In genomic region chr1:43902855-43903254, GRCm38 (mm10) we compare ENCODE assay signal across 8 mouse cellular contexts. TPM values are rescaled to one million over a fixed set of nuclear protein-coding genes. Genes with fewer than 3 reads are reported as not detected.
DNase-seq lines count a peak whose midpoint lies in the region; ATAC-seq and TF ChIP-seq lines count a peak whose summit lies in the region.

No protein-coding gene starts in this region.

- H3K4me1 ChIP-seq in liver, adult 2 months (ENCODE audit: control insufficient read depth, insufficient read depth, low read length): no peaks in the 10 kb centered on the region
- no peaks in the 10 kb centered on the region for H3K4me1 ChIP-seq in liver, embryonic 12.5 days
- H3K4me1 ChIP-seq in forebrain, embryonic 16.5 days (replicated peaks; ENCODE audit: control insufficient read depth, insufficient read depth, low read length): peaks cover 6% of the 10 kb centered on the region

- no peak for ATAC-seq in liver, embryonic 12.5 days
- ATAC-seq in megakaryocyte progenitor cell, adult 5-6 weeks (replicated peaks; ENCODE audit: poor library complexity): peak; percentile 62
- no peak for ATAC-seq in forebrain, embryonic 16.5 days

- H3K4me2 ChIP-seq in liver, embryonic 12.5 days: no peak overlapping the region
- H3K4me2 ChIP-seq in forebrain, embryonic 16.5 days (ENCODE audit: low read length): no peak overlapping the region

- no peak overlapping the region for H3K9ac ChIP-seq in liver, adult 2 months (ENCODE audit: low read depth, low read length)
- no peak overlapping the region for H3K9ac ChIP-seq in liver, embryonic 12.5 days
- no peak overlapping the region for H3K9ac ChIP-seq in forebrain, embryonic 16.5 days (replicated peaks; ENCODE audit: low read depth, low read length)

- WGBS in liver, adult 2 months: 31% methylated on average over 4 of the region's 4 CpGs
- 55% methylated on average over 4 of the region's 4 CpGs for WGBS in liver, embryonic 12.5 days (ENCODE audit: insufficient replicate concordance)
- 77% methylated on average over 4 of the region's 4 CpGs for WGBS in forebrain, embryonic 16.5 days

- H3K9me3 ChIP-seq in liver, embryonic 12.5 days (replicated peaks): no peaks in the 10 kb centered on the region
- no peaks in the 10 kb centered on the region for H3K9me3 ChIP-seq in forebrain, embryonic 16.5 days (ENCODE audit: control insufficient read depth, low read length)

- H3K79me2 ChIP-seq in liver, adult 2 months (ENCODE audit: control insufficient read depth, insufficient read depth, low read length): no peaks in the 10 kb centered on the region

- H3K36me3 ChIP-seq in liver, adult 2 months (ENCODE audit: control insufficient read depth, insufficient read depth, low read length): no peaks in the 10 kb centered on the region
- H3K36me3 ChIP-seq in liver, embryonic 12.5 days: no peaks in the 10 kb centered on the region
- no peaks in the 10 kb centered on the region for H3K36me3 ChIP-seq in forebrain, embryonic 16.5 days (ENCODE audit: control insufficient read depth, insufficient read depth)

- DNase-seq in adrenal gland, postnatal 36 days: peak; percentile 9 to 21
- DNase-seq in adrenal gland, adult 18-20 months (ENCODE audit: low spot score in 2 of 2): no peak
- DNase-seq in liver, adult 2 months (ENCODE audit: extremely low read depth, low read depth, low spot score): peak; percentile 64
- peak; percentile 24 for DNase-seq in brain, adult 2 months (ENCODE audit: low read depth, low spot score)
- DNase-seq in left cerebral cortex, postnatal 36 days (ENCODE audit: low spot score in 2 of 2): no peak

- no peaks in the 10 kb centered on the region for H3K27me3 ChIP-seq in liver, adult 2 months (ENCODE audit: control insufficient read depth, insufficient read depth, low read length)
- H3K27me3 ChIP-seq in liver, embryonic 12.5 days (replicated peaks): peaks cover 10% of the 10 kb centered on the region; the same call in 1 of the 2 replicates
- no peaks in the 10 kb centered on the region for H3K27me3 ChIP-seq in forebrain, embryonic 16.5 days (replicated peaks; ENCODE audit: control insufficient read depth, insufficient read depth, low read length)

- TF ChIP-seq POLR2A in liver, adult 2 months (IDR thresholded peaks at IDR 0.05; ENCODE audit: extremely low read depth, insufficient read depth, low read length): no peak

- peak; percentile 54 for TF ChIP-seq CTCF in liver, adult 2 months (IDR thresholded peaks at IDR 0.05; ENCODE audit: low read depth, low read length)

- H3K27ac ChIP-seq in liver, adult 2 months (replicated peaks; ENCODE audit: insufficient read depth, low read depth, low read length): no peak overlapping the region
- H3K27ac ChIP-seq in liver, embryonic 12.5 days: no peak overlapping the region
- H3K27ac ChIP-seq in forebrain, embryonic 16.5 days (ENCODE audit: low read length): no peak overlapping the region

- no peak overlapping the region for H3K4me3 ChIP-seq in liver, adult 2 months (ENCODE audit: insufficient read depth, low read depth, low read length)
- H3K4me3 ChIP-seq in liver, embryonic 12.5 days: no peak overlapping the region
- no peak overlapping the region for H3K4me3 ChIP-seq in forebrain, embryonic 16.5 days (replicated peaks; ENCODE audit: low read length)

- intact Hi-C loops in left cerebral cortex, postnatal 36 days (cut with DNase I): no loop called here

RNA-seq across cellular contexts. Expression of gene Tpp2, which starts 30.6 kb away (rescaled TPM):
- total RNA-seq in adrenal gland, postnatal 36 days (2021): 10 to 100 TPM; 50.5 to 53.4 TPM
- 10 to 100 TPM; 38.4 to 47.7 TPM for total RNA-seq in adrenal gland, adult 18-20 months (2021)
- total RNA-seq in liver, adult 2 months (2014; rRNA removed): 39.6 and 41.0 TPM in 2 replicates
- 3.5 and 4.1 TPM in 2 replicates for polyA plus RNA-seq in liver, adult 2 months (2012; rRNA removed)
- polyA plus RNA-seq in liver, embryonic 12.5 days (2016; fragmentation: Nextera tagmentation; extraction: Ambion mirVana): 43.7 and 44.9 TPM in 2 replicates
- 81.2 and 93.6 TPM in 2 replicates for total RNA-seq in megakaryocyte progenitor cell, adult 5-6 weeks (2015)
- 76.1 and 102 TPM in 2 replicates for total RNA-seq in megakaryocyte progenitor cell, adult 5-6 weeks (2017)
- 10 to 100 TPM; 47.9 to 50.4 TPM for total RNA-seq in left cerebral cortex, postnatal 36 days (2021)
- 58.6 and 67.0 TPM in 2 replicates for polyA plus RNA-seq in forebrain, embryonic 16.5 days (2015; fragmentation: Nextera tagmentation; extraction: Ambion mirVana)

Comparison
In these comparisons a context has a peak if more than half of its experiments do, and no peak if none do; other contexts are left out.
1. DNase-seq: peak in adrenal gland, postnatal 36 days (2 of 2), liver, adult 2 months (single experiment) and brain, adult 2 months (single experiment); none in adrenal gland, adult 18-20 months (0 of 2) and left cerebral cortex, postnatal 36 days (0 of 2).